Mouse (Mus musculus) neural tube, embryonic 11.5 days (tissue): ENCODE measurements at regions not wholly inside any gene's neighbourhood (a gene's known extent, or its start where the extent isn't known, plus 50 kb on each side); places are given as distances from the start of the nearest gene placed in this dataset.

ENCODE experiments used
- ATAC-seq: fragments of 200-750 bp; cut with Nextera tagmentation; 2 replicates; pipeline ENCODE4 v1.8.0; 2017; ENCODE audit warnings: moderate number of reproducible peaks, mild to moderate bottlenecking, moderate TSS enrichment, moderate library complexity; ENCODE audit not compliant: insufficient read depth, low FRiP score, low TSS enrichment
- DNase-seq: peaks from one replicate; pipeline ENCODE4 v3.0.0-alpha.2; 2015; ENCODE audit warnings: low spot score
- H3K27ac ChIP-seq: fragments of 300-500 bp; sonication (generic); 2 replicates; pipeline ENCODE4 v1.5.1; 2014; ENCODE audit warnings: low read depth, mild to moderate bottlenecking, low read length
- H3K27me3 ChIP-seq: fragments of 300-500 bp; sonication (generic); 2 replicates; pipeline ENCODE4 v1.6.1; 2014; ENCODE audit warnings: mild to moderate bottlenecking, low read length, mixed read lengths; ENCODE audit not compliant: control insufficient read depth, insufficient read depth
- H3K36me3 ChIP-seq: fragments of 300-500 bp; sonication (generic); 2 replicates; pipeline ENCODE4 v1.6.1; 2014; ENCODE audit warnings: mild to moderate bottlenecking, low read length, moderate library complexity, mixed read lengths; ENCODE audit not compliant: control insufficient read depth, insufficient read depth
- H3K4me1 ChIP-seq: fragments of 300-500 bp; sonication (generic); 2 replicates; pipeline ENCODE4 v1.6.1; 2014; ENCODE audit warnings: low read length, mixed read lengths; ENCODE audit not compliant: control insufficient read depth, insufficient read depth
- H3K4me2 ChIP-seq: fragments of 300-500 bp; sonication (generic); 2 replicates; pipeline ENCODE4 v1.6.1; 2014; ENCODE audit warnings: low read depth, mild to moderate bottlenecking, moderate library complexity
- H3K4me3 ChIP-seq: fragments of 300-500 bp; sonication (generic); 2 replicates; pipeline ENCODE4 v1.5.1; 2014; ENCODE audit warnings: low read depth, low read length
- H3K9ac ChIP-seq: fragments of 300-500 bp; sonication (generic); 2 replicates; pipeline ENCODE4 v1.6.1; 2014; ENCODE audit warnings: mild to moderate bottlenecking, low read length
- H3K9me3 ChIP-seq: fragments of 300-500 bp; sonication (generic); 2 replicates; pipeline ENCODE4 v1.6.1; 2016; ENCODE audit warnings: low read length; ENCODE audit not compliant: control insufficient read depth
- WGBS: fragments of 180-500 bp; shearing (Covaris S2); extraction: QIAGEN DNeasy Blood & Tissue Kit; methylation state at CpG from one replicate; pipeline ENCODE4 v1.1.7; 2014; 5-methylcytosine and 5-hydroxymethylcytosine counted together

GRCm38 (mm10) chr4:142545187-142545586 is 306.0 kb upstream of the Kazn start:
- H3K27ac ChIP-seq, result no peak overlapping the region
- no peaks in the 10 kb centered on the region for H3K27me3 ChIP-seq
- H3K4me2 ChIP-seq, result no peak overlapping the region
- DNase-seq, result no peak
- no peaks in the 10 kb centered on the region for H3K4me1 ChIP-seq
- no peak overlapping the region for H3K4me3 ChIP-seq
- ATAC-seq, result no peak
- no peaks in the 10 kb centered on the region for H3K36me3 ChIP-seq
- H3K9me3 ChIP-seq, result no peaks in the 10 kb centered on the region
- H3K9ac ChIP-seq, result no peak overlapping the region
- 67% methylated on average over 1 of the region's 1 CpGs for WGBS

GRCm38 (mm10) chr4:142544736-142545135 is 305.5 kb upstream of the Kazn start:
- Histone ChIP-seq H3K36me3 (no peaks in the 10 kb centered on the region), H3K4me2 (no peak overlapping the region), H3K27me3 (no peaks in the 10 kb centered on the region), H3K9me3 (no peaks in the 10 kb centered on the region), H3K27ac (no peak overlapping the region), H3K4me1 (no peaks in the 10 kb centered on the region), H3K9ac (no peak overlapping the region), H3K4me3 (no peak overlapping the region)
- no peak for DNase-seq
- ATAC-seq, result no peak
- WGBS, result 88% methylated on average over 8 of the region's 8 CpGs

GRCm38 (mm10) chr4:142539200-142539750 is 300.1 kb upstream of the Kazn start:
- no peak overlapping the region for H3K9ac ChIP-seq
- DNase-seq (no peak), ATAC-seq (no peak)
- H3K4me2 ChIP-seq, result no peak overlapping the region
- no peak overlapping the region for H3K4me3 ChIP-seq
- no peaks in the 10 kb centered on the region for H3K9me3 ChIP-seq
- no peaks in the 10 kb centered on the region for H3K36me3 ChIP-seq
- no peak overlapping the region for H3K27ac ChIP-seq
- no peaks in the 10 kb centered on the region for H3K27me3 ChIP-seq
- no peaks in the 10 kb centered on the region for H3K4me1 ChIP-seq
- WGBS, result 41% methylated on average over 12 of the region's 12 CpGs

- Histone ChIP-seq H3K27ac (no peak overlapping the region), H3K4me2 (no peak overlapping the region), H3K9ac (no peak overlapping the region), H3K27me3 (no peaks in the 10 kb centered on the region), H3K4me3 (no peak overlapping the region), H3K4me1 (no peaks in the 10 kb centered on the region), H3K9me3 (no peaks in the 10 kb centered on the region), H3K36me3 (no peaks in the 10 kb centered on the region)
- no peak for DNase-seq
- WGBS, result 34% methylated on average over 6 of the region's 6 CpGs
- no peak for ATAC-seq
These were observed 287.9 kb upstream of the Kazn start for GRCm38 (mm10) chr4:142527080-142527479.

GRCm38 (mm10) chr4:142517478-142518455 is 278.6 kb upstream of the Kazn start:
- H3K9me3 ChIP-seq, result no peaks in the 10 kb centered on the region
- ATAC-seq (no peak), DNase-seq (no peak)
- H3K27me3 ChIP-seq, result no peaks in the 10 kb centered on the region
- no peak overlapping the region for H3K4me2 ChIP-seq
- H3K4me1 ChIP-seq, result peaks cover 3% of the 10 kb centered on the region; the same call in 1 of the 2 replicates
- H3K27ac ChIP-seq, result no peak overlapping the region
- H3K36me3 ChIP-seq, result no peaks in the 10 kb centered on the region
- 75% methylated on average over 21 of the region's 21 CpGs for WGBS
- no peak overlapping the region for H3K9ac ChIP-seq
- no peak overlapping the region for H3K4me3 ChIP-seq

- H3K4me2 ChIP-seq, result no peak overlapping the region
- H3K27me3 ChIP-seq, result no peaks in the 10 kb centered on the region
- no peak overlapping the region for H3K9ac ChIP-seq
- H3K4me3 ChIP-seq, result no peak overlapping the region
- 88% methylated on average over 4 of the region's 4 CpGs for WGBS
- no peaks in the 10 kb centered on the region for H3K36me3 ChIP-seq
- H3K9me3 ChIP-seq, result no peaks in the 10 kb centered on the region
- no peak for ATAC-seq
- H3K27ac ChIP-seq, result no peak overlapping the region
- peaks cover 3% of the 10 kb centered on the region; the same call in 1 of the 2 replicates for H3K4me1 ChIP-seq
- no peak for DNase-seq
These were observed 275.6 kb upstream of the Kazn start for GRCm38 (mm10) chr4:142514751-142515150.

GRCm38 (mm10) chr4:142509386-142509785 is 270.2 kb upstream of the Kazn start:
- Histone ChIP-seq H3K4me3 (no peak overlapping the region), H3K4me1 (no peaks in the 10 kb centered on the region), H3K27ac (no peak overlapping the region), H3K9me3 (no peaks in the 10 kb centered on the region), H3K4me2 (no peak overlapping the region), H3K9ac (no peak overlapping the region), H3K36me3 (no peaks in the 10 kb centered on the region), H3K27me3 (no peaks in the 10 kb centered on the region)
- WGBS, result 79% methylated on average over 2 of the region's 2 CpGs
- DNase-seq (no peak), ATAC-seq (no peak)

- no peaks in the 10 kb centered on the region for H3K4me1 ChIP-seq
- no peaks in the 10 kb centered on the region for H3K27me3 ChIP-seq
- no peak overlapping the region for H3K9ac ChIP-seq
- H3K4me2 ChIP-seq, result no peak overlapping the region
- no peak overlapping the region for H3K27ac ChIP-seq
- ATAC-seq (no peak; the same call in 1 of the 2 replicates), DNase-seq (no peak)
- WGBS, result 9% methylated on average over 11 of the region's 13 CpGs
- no peaks in the 10 kb centered on the region for H3K36me3 ChIP-seq
- no peaks in the 10 kb centered on the region for H3K9me3 ChIP-seq
- no peak overlapping the region for H3K4me3 ChIP-seq
These were observed 267.4 kb upstream of the Kazn start for GRCm38 (mm10) chr4:142506383-142507211.
